Mouse (Mus musculus): Measurements from ENCODE around the gene Rarg. TPM values are rescaled to one million over a fixed set of nuclear protein-coding genes. Genes with fewer than 3 reads are reported as not detected.
A peak's percentile ranks its signal among the peaks of the same experiment; 100 is the strongest.

Gene Rarg
- polyA plus RNA-seq, 1 experiment from 2014 or later: 2.8 TPM

DNA sequence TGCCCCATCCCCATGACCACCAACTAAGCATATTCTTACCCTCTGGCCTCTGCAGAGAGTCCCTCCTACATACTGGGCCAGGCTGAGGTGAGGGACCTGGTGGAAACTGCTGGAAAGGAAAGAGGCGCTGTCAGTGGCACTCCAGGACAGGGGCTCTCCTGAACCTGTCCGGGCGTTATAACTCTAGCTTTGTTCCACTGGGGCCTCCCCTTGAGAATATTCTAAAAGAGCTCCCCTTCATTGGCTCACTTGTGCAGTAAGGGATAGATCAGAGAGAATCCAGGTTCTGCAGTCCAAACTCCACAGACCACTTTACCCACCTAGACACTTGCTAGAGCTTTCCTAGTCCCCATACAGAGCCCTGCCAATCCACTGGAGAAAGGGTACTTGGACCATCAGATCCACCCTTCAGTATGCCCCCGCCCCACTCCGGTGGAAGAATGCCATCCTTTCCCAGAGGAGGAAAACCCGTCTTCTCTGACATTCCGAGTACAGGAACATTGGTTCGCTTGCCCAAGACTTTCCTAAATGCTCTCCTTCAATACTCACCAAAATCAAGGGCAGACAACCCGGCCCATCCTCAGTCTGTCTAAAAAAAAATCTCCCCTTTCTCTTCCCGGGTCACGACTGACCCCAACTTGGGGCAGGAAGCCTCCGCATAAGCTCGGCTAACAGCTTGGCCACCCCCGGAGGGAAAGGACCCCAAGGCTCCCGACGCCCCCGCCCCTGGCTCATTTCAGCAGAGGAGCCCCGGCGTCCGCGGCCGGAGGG, 701 bp downstream of the Rarg start:
- Histone ChIP-seq H3K36me3 (replicated peaks) (no peaks in the 10 kb centered on the region), H3K27ac (replicated peaks) (no peak overlapping the region), H3K27me3 (peaks cover 90% of the 10 kb centered on the region), H3K9me3 (replicated peaks) (no peaks in the 10 kb centered on the region), H3K4me2 (peak overlapping the region; percentile 70), H3K9ac (peak overlapping the region; percentile 15; the same call in 1 of the 2 replicates), H3K4me1 (replicated peaks) (peaks cover 16% of the 10 kb centered on the region), H3K4me3 (replicated peaks) (peak overlapping the region; percentile 53)
- no peak for ATAC-seq (ENCODE audit: insufficient read depth)
- 13% methylated on average over 22 of the region's 22 CpGs for WGBS (ENCODE audit: insufficient replicate concordance)

DNA sequence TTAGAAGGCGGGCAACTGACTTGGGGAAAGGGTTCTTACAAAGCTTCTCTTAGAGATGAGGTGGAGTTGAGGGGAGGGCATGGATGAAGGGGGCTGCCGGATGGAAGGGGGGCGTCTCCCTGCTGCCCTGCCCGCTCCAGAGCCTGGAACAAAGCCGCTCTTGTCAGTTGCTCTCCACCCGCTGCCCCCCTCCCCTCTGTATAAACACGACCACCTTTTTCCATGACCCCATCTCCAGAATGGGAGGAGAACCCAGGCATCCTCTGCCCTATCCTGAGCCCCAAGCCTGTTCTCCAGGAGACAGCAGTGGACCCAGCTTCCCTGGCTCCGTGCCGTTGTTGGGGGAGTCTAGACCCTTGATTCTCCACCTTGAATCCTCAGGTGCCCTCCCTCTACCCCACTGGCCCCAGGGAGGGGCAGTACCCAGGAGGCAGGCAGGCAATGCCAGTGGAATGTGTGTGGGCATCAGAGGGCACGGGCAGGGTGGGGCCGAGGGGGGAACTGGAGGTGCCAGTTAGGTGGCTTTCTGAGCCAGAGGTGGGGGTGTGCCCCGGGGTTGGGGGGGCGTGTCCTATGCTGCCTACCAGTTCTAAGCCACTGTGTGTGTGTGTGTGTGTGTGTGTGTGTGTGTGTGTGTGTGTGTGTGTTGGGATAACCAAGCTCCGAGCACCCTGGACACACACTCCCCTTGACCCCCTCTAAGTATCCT, 1.6 kb downstream of the Rarg start:
- Histone ChIP-seq H3K4me1 (replicated peaks) (peaks cover 16% of the 10 kb centered on the region), H3K4me3 (replicated peaks) (no peak overlapping the region), H3K9ac (no peak overlapping the region), H3K9me3 (replicated peaks) (no peaks in the 10 kb centered on the region), H3K36me3 (replicated peaks) (no peaks in the 10 kb centered on the region), H3K4me2 (no peak overlapping the region), H3K27ac (replicated peaks) (no peak overlapping the region), H3K27me3 (peaks cover 96% of the 10 kb centered on the region)
- no peak for ATAC-seq (ENCODE audit: insufficient read depth)
- WGBS (ENCODE audit: insufficient replicate concordance): 49% methylated on average over 13 of the region's 14 CpGs

DNA sequence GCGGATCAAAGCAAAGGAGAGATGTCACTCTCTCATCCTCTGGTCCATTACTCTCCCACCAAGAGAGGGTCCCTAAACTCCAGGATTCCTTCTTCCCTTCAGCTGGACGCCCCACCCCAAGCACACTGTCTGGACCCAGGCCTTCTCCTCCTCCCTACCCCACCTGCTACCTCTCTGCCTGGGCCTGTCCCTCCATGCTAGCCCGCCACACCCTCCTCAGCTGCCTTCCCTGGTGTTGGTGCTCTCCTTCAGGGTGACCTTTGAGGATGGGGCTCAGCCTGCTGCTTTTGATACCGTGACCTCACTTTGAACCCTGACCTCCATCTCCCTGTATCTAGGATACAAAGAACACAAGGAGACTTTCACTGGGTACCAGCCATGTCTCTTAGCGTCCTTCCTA, 6.8 kb downstream of the Rarg start:
- no peak overlapping the region for H3K4me3 ChIP-seq (replicated peaks)
- no peak overlapping the region for H3K27ac ChIP-seq (replicated peaks)
- peaks cover 24% of the 10 kb centered on the region for H3K4me1 ChIP-seq (replicated peaks)
- no peak overlapping the region for H3K4me2 ChIP-seq
- H3K9me3 ChIP-seq (replicated peaks): no peaks in the 10 kb centered on the region
- no peak for ATAC-seq (ENCODE audit: insufficient read depth)
- WGBS (ENCODE audit: insufficient replicate concordance): 62% methylated on average over 5 of the region's 5 CpGs
- no peak overlapping the region for H3K9ac ChIP-seq
- peaks cover 98% of the 10 kb centered on the region for H3K27me3 ChIP-seq
- no peaks in the 10 kb centered on the region for H3K36me3 ChIP-seq (replicated peaks)

DNA sequence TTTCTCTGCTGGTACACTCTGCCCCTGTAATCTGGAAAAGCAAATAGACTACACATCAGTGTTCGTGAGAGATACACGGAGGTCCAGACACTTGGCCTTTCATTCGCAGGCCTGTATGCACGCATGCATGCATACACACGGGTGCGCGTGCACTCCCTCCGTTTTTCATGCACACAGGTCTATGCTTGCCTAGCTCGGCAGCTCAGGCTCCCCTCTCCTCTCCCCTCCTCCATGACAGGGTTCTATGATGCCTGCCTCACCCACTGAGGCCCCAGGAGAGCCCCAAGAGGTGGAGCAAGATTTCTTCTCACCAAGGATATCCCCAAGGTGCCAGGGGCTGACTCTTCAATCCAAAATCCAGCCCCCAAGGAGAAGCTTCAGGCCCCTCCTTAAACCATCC, 7.3 kb downstream of the Rarg start:
- Histone ChIP-seq H3K4me3 (replicated peaks) (no peak overlapping the region), H3K9me3 (replicated peaks) (no peaks in the 10 kb centered on the region), H3K4me1 (replicated peaks) (peaks cover 29% of the 10 kb centered on the region), H3K9ac (no peak overlapping the region), H3K27me3 (peaks cover 98% of the 10 kb centered on the region), H3K27ac (replicated peaks) (no peak overlapping the region), H3K4me2 (no peak overlapping the region), H3K36me3 (replicated peaks) (no peaks in the 10 kb centered on the region)
- no peak for ATAC-seq (ENCODE audit: insufficient read depth)
- WGBS (ENCODE audit: insufficient replicate concordance): 55% methylated on average over 9 of the region's 9 CpGs

DNA sequence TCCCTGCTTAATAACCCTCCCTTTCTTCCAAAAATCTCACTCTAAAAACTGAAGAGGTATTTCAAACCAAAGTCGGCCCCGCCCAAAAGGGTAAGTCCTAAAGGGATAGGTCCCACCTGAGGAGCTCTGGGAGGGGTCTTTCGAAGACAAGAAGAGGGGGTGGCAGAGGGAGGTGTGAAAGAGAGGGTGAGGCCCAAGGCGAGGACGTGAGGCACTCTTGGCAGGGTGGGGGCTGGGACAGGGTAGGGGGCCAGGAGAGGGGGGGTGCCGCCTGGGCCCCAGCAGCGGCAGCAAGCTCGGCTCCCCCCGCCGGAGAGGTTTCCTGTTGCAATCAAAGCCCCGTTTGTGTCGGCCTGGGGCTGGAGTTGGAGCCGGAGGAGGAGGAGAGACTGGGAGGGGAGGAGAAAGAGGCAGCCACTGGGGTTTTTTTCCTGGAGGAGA, 8.0 kb downstream of the Rarg start:
- H3K9ac ChIP-seq: no peak overlapping the region
- no peak overlapping the region for H3K27ac ChIP-seq (replicated peaks)
- no peak for ATAC-seq (ENCODE audit: insufficient read depth)
- no peak overlapping the region for H3K4me3 ChIP-seq (replicated peaks)
- no peaks in the 10 kb centered on the region for H3K36me3 ChIP-seq (replicated peaks)
- peaks cover 35% of the 10 kb centered on the region for H3K4me1 ChIP-seq (replicated peaks)
- WGBS (ENCODE audit: insufficient replicate concordance): 4% methylated on average over 13 of the region's 13 CpGs
- peak overlapping the region; percentile 30; the same call in 1 of the 2 replicates for H3K4me2 ChIP-seq
- peaks cover 98% of the 10 kb centered on the region for H3K27me3 ChIP-seq
- no peaks in the 10 kb centered on the region for H3K9me3 ChIP-seq (replicated peaks)

DNA sequence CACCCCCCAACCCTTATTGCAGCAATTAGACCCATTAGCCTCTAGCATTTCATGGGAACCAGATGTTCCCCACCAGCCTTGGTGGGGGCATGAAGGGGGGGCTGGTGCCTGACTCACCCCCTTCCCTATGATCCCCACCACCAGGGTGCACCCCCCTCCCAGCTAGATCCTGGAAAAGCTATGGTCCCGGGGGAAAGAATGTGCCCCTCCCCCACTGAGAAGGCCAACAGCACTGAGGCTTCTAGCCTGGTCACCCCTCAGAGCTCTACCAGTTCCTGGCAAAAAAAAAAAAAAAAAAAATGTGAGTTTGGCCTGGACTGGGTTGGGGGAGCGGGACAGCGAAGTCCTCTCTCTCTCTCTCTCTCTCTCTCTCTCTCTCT, 8.5 kb downstream of the Rarg start:
- Histone ChIP-seq H3K27ac (replicated peaks) (no peak overlapping the region), H3K9me3 (replicated peaks) (no peaks in the 10 kb centered on the region), H3K36me3 (replicated peaks) (no peaks in the 10 kb centered on the region), H3K4me2 (no peak overlapping the region), H3K4me3 (replicated peaks) (no peak overlapping the region), H3K27me3 (peaks cover 98% of the 10 kb centered on the region), H3K9ac (no peak overlapping the region), H3K4me1 (replicated peaks) (peaks cover 36% of the 10 kb centered on the region)
- WGBS (ENCODE audit: insufficient replicate concordance): 21% methylated on average over 3 of the region's 3 CpGs
- ATAC-seq (ENCODE audit: insufficient read depth): no peak

DNA sequence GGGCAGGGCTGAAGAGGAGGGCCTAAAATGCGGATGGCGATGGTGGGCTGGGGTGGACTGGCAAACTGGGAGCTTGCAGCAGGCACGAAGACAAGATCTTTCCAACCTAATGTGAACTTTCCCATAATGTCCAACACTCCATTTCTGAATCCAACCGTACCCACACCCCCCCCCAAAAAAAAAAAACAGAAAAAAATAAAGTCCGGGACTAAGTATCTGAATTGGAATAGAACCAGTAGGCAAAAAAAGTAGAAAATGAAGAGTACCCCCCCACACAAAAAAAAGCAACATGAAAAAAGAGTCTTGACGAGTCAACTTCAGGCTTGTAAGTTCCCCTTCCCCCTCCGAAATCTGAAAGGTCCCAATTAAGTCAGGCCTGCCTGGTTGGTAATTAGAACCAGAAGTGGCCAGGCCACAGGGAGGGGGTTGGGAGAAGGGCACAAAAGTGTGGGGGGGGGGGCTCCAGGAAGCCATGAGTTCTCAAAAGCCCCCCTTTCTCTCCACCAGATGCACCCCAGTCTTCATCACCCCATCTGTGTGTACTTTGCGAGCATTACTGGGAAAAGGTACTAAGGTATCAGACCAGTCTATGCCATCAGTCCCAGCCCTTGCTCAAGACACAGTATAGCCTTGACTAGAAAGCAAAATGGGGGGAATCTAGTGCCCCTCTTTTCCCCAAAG, 9.0 kb downstream of the Rarg start:
- Histone ChIP-seq H3K27ac (replicated peaks) (0 out of 2 replicates have a peak overlapping the region, but pooled peaks have one; percentile 80), H3K4me2 (peak overlapping the region; percentile 74), H3K9me3 (replicated peaks) (no peaks in the 10 kb centered on the region), H3K4me1 (replicated peaks) (peaks cover 39% of the 10 kb centered on the region), H3K27me3 (peaks cover 98% of the 10 kb centered on the region), H3K4me3 (replicated peaks) (peak overlapping the region; percentile 56), H3K9ac (0 out of 2 replicates have a peak overlapping the region, but pooled peaks have one; percentile 25), H3K36me3 (replicated peaks) (no peaks in the 10 kb centered on the region)
- WGBS (ENCODE audit: insufficient replicate concordance): 10% methylated on average over 8 of the region's 8 CpGs
- ATAC-seq (ENCODE audit: insufficient read depth): no peak

DNA sequence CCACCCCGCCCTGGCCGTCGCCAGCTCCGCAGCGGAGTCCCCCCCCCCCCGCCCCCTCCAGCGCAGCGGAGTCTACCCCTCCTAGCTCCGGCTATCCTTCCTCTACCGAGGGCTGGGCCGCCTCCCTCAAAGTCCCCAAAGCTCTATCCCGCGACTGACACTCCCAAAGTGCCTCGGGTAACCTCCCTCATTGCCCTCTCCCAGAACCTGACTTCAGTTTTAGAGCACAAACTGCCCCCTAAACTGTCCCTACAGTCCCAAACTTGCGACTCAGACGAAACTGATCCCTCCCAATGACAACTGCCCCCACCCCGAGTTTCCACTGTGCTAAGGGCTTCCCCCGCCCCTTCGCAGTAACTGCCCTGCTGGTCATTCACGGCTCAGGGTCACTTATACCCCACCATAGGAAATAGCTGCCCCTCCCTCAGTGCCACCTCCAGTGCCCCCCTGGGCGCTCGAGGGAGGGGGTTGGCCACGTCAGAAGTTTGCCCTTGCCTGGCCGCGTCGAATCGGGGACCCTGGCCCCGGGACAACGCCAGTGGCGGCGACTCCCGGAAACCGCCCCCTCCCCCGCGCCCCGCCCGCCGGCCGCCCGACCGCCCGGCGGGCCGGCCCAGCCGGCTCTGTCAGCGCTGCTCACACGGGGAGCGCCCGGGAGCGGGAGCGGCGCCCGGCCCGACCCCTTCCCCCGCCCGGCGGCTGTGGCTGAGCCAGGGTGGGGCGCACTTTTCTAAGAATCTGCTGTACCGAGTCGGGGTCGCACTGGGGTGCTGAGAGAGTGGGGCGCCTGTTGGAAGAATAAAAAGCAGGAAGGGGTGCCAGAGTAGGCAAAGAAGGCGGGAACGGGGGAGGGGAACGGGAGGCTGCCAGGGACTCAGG, 9.8 kb downstream of the Rarg start:
- Histone ChIP-seq H3K9me3 (replicated peaks) (no peaks in the 10 kb centered on the region), H3K4me3 (replicated peaks) (peak overlapping the region; percentile 56), H3K4me1 (replicated peaks) (peaks cover 47% of the 10 kb centered on the region), H3K27me3 (peaks cover 100% of the 10 kb centered on the region), H3K4me2 (peak overlapping the region; percentile 74), H3K36me3 (replicated peaks) (no peaks in the 10 kb centered on the region), H3K27ac (replicated peaks) (peak overlapping the region; percentile 80), H3K9ac (peak overlapping the region; percentile 25; the same call in 1 of the 2 replicates)
- peak; percentile 43 for ATAC-seq (ENCODE audit: insufficient read depth)
- WGBS (ENCODE audit: insufficient replicate concordance): under 1% methylated on average over 60 of the region's 65 CpGs

DNA sequence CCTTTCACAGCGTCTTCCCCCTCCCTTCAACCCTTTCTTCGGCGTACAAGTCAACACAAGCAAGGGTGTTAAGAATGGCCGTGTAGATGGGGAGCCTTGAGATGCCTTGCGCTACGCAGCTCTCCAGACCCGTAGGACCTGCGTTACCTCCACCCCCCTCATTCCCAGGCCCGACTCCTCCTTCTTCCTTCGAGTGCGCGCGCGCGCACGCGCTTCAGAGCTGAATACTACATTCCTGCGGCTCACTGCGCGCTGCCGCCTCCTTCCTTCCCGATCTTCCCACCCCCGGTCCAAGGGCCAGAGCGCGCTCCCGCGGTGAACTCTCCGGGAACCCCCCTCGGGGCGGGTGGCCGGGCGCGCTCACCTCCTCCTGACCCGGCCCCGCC, 10.5 kb downstream of the Rarg start:
- H3K27ac ChIP-seq (replicated peaks): peak overlapping the region; percentile 80
- H3K4me3 ChIP-seq (replicated peaks): peak overlapping the region; percentile 56
- ATAC-seq (ENCODE audit: insufficient read depth): peak; percentile 53
- H3K9ac ChIP-seq: no peak overlapping the region
- H3K4me2 ChIP-seq: peak overlapping the region; percentile 74
- peaks cover 100% of the 10 kb centered on the region for H3K27me3 ChIP-seq
- no peaks in the 10 kb centered on the region for H3K9me3 ChIP-seq (replicated peaks)
- H3K4me1 ChIP-seq (replicated peaks): peaks cover 48% of the 10 kb centered on the region
- under 1% methylated on average over 35 of the region's 35 CpGs for WGBS (ENCODE audit: insufficient replicate concordance)
- no peaks in the 10 kb centered on the region for H3K36me3 ChIP-seq (replicated peaks)

DNA sequence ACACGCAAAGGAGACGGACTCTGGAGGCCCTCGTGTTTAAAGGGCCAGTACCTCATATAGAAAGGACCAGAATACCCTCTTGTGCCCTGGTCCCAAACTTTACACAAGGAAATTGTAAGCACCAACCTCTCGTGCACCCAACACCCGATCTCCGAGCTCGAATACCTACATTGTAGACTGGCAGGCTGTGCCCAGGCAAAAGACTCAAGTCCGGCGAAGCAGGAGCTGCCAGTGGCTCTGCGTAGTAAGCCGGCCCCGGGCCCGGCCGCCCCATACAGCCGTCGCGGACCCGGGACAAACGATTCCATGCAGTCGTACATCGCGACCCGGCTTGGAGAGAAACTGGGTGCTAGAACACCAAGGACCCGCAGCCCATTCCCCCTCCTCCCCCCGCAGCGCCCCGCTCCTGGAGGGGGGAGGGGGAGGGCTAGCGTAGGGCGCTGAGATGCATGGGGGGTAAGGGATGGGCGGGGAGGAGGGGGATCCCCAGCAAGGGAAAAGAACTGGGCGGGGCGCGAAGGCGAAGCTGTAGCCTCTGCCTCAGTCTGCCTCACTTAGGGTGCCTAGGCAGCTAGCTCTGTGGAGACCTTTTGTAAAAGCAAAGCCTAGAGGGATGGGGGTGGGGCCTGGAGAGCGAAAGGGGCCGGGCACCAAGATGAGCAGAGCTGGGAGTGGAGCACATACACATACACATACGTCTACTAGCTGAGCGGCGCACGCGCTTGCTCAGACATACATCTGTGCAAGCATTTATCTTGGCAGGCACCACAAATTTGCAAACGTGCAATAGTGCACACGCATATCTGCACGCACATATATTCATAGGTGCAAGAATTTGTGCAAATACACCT, 11.2 kb downstream of the Rarg start:
- H3K4me2 ChIP-seq: peak overlapping the region; percentile 74
- peaks cover 97% of the 10 kb centered on the region for H3K27me3 ChIP-seq
- peak overlapping the region; percentile 56 for H3K4me3 ChIP-seq (replicated peaks)
- WGBS (ENCODE audit: insufficient replicate concordance): under 1% methylated on average over 38 of the region's 44 CpGs
- H3K9ac ChIP-seq: peak overlapping the region; percentile 33; the same call in 1 of the 2 replicates
- peaks cover 48% of the 10 kb centered on the region for H3K4me1 ChIP-seq (replicated peaks)
- H3K9me3 ChIP-seq (replicated peaks): no peaks in the 10 kb centered on the region
- H3K36me3 ChIP-seq (replicated peaks): no peaks in the 10 kb centered on the region
- peak; percentile 53 for ATAC-seq (ENCODE audit: insufficient read depth)
- peak overlapping the region; percentile 80 for H3K27ac ChIP-seq (replicated peaks)
